Mouse (Mus musculus) gastrocnemius, adult 18-20 months (tissue): ENCODE measurements at regions not wholly inside any gene's neighbourhood (a gene's known extent, or its start where the extent isn't known, plus 50 kb on each side); places are given as distances from the start of the nearest gene placed in this dataset.

Experiments used
- DNase-seq: peaks from one replicate; pipeline ENCODE4 v3.0.0; 2021; ENCODE audit warnings: low spot score

GRCm38 (mm10) chr6:139027696-139028095 is 369.4 kb upstream of the Igbp1b start:
- DNase-seq = no peak

- DNase-seq = no peak
Observed at GRCm38 (mm10) chr6:139014526-139014925, 356.2 kb upstream of the Igbp1b start.

- no peak for DNase-seq
Observed at GRCm38 (mm10) chr6:139010501-139010900, 352.2 kb upstream of the Igbp1b start.
